Mouse (Mus musculus): ENCODE data around the gene Ccdc38. TPM values are rescaled to one million over a fixed set of nuclear protein-coding genes. Genes with fewer than 3 reads are reported as not detected.

The Ccdc38 gene
- polyA plus RNA-seq, 1 experiment from 2014 or later = 0.30 TPM

DNA sequence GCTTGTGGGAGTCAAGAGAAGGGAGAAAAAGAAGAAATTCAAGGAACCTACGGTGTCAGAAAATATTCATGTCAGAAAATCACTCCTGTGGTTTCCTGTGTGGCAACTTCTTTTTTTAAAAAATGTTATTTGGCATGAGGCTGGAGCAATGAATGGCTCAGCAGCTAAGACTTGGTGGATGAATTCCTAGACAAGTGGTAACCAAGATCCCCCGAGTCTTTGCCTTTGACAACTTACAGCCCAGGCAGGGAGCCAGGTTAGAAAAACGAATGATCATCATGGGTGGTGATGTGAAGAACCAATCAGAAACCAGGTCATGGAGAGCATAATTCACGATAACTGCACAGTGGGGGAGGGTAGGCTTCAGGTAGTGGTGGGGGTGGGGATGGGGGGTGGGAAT lies 19.4 kb upstream of the Ccdc38 start:
- Histone ChIP-seq H3K4me2 (replicated peaks) (no peak overlapping the region), H3K27ac (no peak overlapping the region), H3K4me1 (no peaks in the 10 kb centered on the region; the same call in 1 of the 2 replicates), H3K9me3 (replicated peaks) (no peaks in the 10 kb centered on the region), H3K4me3 (no peak overlapping the region), H3K27me3 (no peaks in the 10 kb centered on the region), H3K36me3 (no peaks in the 10 kb centered on the region), H3K9ac (no peak overlapping the region)
- ATAC-seq (ENCODE audit: low FRiP score) = no peak
- 63% methylated on average over 4 of the region's 4 CpGs for WGBS

DNA sequence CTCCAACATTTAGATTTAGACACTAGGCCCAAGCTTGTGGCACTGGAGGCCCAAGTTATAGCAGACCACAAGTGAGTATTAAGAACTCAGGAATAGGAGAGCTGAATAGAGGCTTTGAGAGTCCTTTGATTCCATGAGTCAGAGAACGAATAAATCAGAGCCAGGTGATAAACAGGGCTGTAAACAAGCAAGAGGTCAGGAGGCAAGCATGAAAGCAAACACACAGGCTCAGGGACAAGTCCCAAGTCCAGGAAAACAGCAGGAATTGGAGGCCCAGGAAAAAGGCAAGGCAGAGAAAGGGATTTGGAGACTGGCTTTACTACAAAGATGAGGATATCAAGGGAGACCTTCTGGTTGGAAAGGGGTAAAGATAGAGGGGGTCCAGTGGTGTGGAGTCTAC lies 15.1 kb upstream of the Ccdc38 start:
- no peak overlapping the region for H3K9ac ChIP-seq
- H3K4me1 ChIP-seq = no peaks in the 10 kb centered on the region
- 91% methylated on average over 1 of the region's 1 CpGs for WGBS
- H3K4me2 ChIP-seq (replicated peaks) = no peak overlapping the region
- ATAC-seq (ENCODE audit: low FRiP score) = no peak
- H3K27me3 ChIP-seq = no peaks in the 10 kb centered on the region
- H3K9me3 ChIP-seq (replicated peaks) = peaks cover 4% of the 10 kb centered on the region; the same call in 1 of the 2 replicates
- H3K36me3 ChIP-seq = no peaks in the 10 kb centered on the region
- H3K27ac ChIP-seq = no peak overlapping the region
- no peak overlapping the region for H3K4me3 ChIP-seq

DNA sequence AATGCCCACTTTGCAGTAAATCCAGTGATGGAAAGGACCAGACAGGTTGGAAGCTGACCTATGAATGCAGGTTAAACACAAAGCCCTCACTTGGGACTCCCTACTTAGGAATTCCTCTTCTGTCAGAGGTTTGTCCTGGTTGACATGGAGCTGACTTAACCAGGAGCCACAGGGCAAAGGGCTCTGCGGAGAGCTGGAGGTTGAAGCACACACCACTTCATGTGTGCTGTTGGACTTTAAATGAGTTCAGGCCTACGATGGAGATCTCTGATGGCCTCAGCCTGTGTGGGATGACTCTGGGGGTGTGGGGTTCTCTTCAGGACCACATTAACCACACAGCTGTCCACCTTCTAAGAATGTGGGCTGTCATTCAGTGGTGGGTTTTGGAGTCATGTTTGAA lies 2.1 kb upstream of the Ccdc38 start:
- Histone ChIP-seq H3K27ac (no peak overlapping the region), H3K4me3 (no peak overlapping the region), H3K9ac (no peak overlapping the region), H3K9me3 (replicated peaks) (no peaks in the 10 kb centered on the region), H3K27me3 (peaks cover 22% of the 10 kb centered on the region), H3K4me2 (replicated peaks) (no peak overlapping the region), H3K4me1 (peaks cover 16% of the 10 kb centered on the region), H3K36me3 (no peaks in the 10 kb centered on the region)
- 94% methylated on average over 2 of the region's 2 CpGs for WGBS
- ATAC-seq (ENCODE audit: low FRiP score) = no peak

- H3K4me3 ChIP-seq = no peak overlapping the region
- no peaks in the 10 kb centered on the region for H3K36me3 ChIP-seq
- H3K27me3 ChIP-seq = peaks cover 22% of the 10 kb centered on the region
- peaks cover 16% of the 10 kb centered on the region for H3K4me1 ChIP-seq
- no peak for ATAC-seq (ENCODE audit: low FRiP score)
- H3K9me3 ChIP-seq (replicated peaks) = no peaks in the 10 kb centered on the region
- H3K27ac ChIP-seq = no peak overlapping the region
- no peak overlapping the region for H3K9ac ChIP-seq
- H3K4me2 ChIP-seq (replicated peaks) = no peak overlapping the region
- 63% methylated on average over 6 of the region's 6 CpGs for WGBS
Measured at GRCm38 (mm10) chr10:93538818-93539217, 1.6 kb upstream of the Ccdc38 start.

GRCm38 (mm10) chr10:93539775-93540430 lies 529 bp upstream of the Ccdc38 start, which contains the start of gene Amdhd1:
Gene Amdhd1 (minus strand): TSS chr10:93540033.
- Histone ChIP-seq H3K4me3 (peak within 1 kb of the TSS; percentile 34), H3K4me2 (replicated peaks) (peak within 1 kb of the TSS; percentile 71), H3K36me3 (no peaks in the 10 kb centered on the region), H3K9me3 (replicated peaks) (no peaks in the 10 kb centered on the region), H3K27ac (no peak within 1 kb of the TSS), H3K9ac (peak within 1 kb of the TSS; percentile 51), H3K27me3 (peaks cover 16% of the 10 kb centered on the region), H3K4me1 (peaks cover 13% of the 10 kb centered on the region)
- peak; percentile 96 for ATAC-seq (ENCODE audit: low FRiP score)
- 3% methylated on average over 35 of the region's 35 CpGs for WGBS

GRCm38 (mm10) chr10:93541585-93541984 lies 1.2 kb downstream of the Ccdc38 start:
- ATAC-seq (ENCODE audit: low FRiP score) = no peak

GRCm38 (mm10) chr10:93542356-93542755 lies 1.9 kb downstream of the Ccdc38 start:
- WGBS = 36% methylated on average over 4 of the region's 4 CpGs
- Histone ChIP-seq H3K4me2 (replicated peaks) (no peak overlapping the region), H3K4me3 (no peak overlapping the region), H3K27ac (no peak overlapping the region), H3K9ac (no peak overlapping the region), H3K4me1 (peaks cover 13% of the 10 kb centered on the region), H3K36me3 (no peaks in the 10 kb centered on the region), H3K9me3 (replicated peaks) (no peaks in the 10 kb centered on the region), H3K27me3 (peaks cover 10% of the 10 kb centered on the region)
- no peak for ATAC-seq (ENCODE audit: low FRiP score)

More at GRCm38 (mm10) chr10:93541585-93541984, 1.2 kb downstream of the Ccdc38 start:
- Histone ChIP-seq H3K36me3 (no peaks in the 10 kb centered on the region), H3K4me1 (peaks cover 13% of the 10 kb centered on the region), H3K27ac (no peak overlapping the region), H3K4me2 (replicated peaks) (no peak overlapping the region), H3K4me3 (no peak overlapping the region), H3K27me3 (peaks cover 10% of the 10 kb centered on the region), H3K9me3 (replicated peaks) (no peaks in the 10 kb centered on the region), H3K9ac (no peak overlapping the region)
- 79% methylated on average over 1 of the region's 1 CpGs for WGBS

DNA sequence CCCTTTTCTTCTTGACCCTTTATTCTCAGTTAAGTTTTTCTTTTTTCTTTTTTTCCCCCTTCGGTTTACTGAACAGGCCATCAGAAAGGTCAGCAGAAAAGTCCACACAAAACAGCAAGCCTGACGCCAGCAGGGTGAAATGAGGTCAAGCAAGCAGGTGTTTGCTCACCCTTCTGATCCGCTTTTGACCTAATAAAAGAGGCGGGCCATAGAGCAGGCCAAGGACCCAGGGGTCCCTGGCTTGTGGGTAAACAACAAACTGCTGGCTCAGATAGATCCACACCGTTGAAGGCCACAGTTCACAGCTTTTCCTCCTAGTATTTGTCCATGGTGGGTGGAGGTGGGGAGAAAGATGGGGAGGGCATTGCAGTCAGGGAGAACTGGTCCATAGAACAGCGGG lies 2.7 kb downstream of the Ccdc38 start:
- Histone ChIP-seq H3K36me3 (no peaks in the 10 kb centered on the region), H3K27me3 (peaks cover 10% of the 10 kb centered on the region), H3K27ac (no peak overlapping the region), H3K4me2 (replicated peaks) (no peak overlapping the region), H3K4me3 (no peak overlapping the region), H3K9me3 (replicated peaks) (no peaks in the 10 kb centered on the region), H3K9ac (no peak overlapping the region), H3K4me1 (peaks cover 13% of the 10 kb centered on the region)
- 54% methylated on average over 6 of the region's 6 CpGs for WGBS
- ATAC-seq (ENCODE audit: low FRiP score) = no peak

DNA sequence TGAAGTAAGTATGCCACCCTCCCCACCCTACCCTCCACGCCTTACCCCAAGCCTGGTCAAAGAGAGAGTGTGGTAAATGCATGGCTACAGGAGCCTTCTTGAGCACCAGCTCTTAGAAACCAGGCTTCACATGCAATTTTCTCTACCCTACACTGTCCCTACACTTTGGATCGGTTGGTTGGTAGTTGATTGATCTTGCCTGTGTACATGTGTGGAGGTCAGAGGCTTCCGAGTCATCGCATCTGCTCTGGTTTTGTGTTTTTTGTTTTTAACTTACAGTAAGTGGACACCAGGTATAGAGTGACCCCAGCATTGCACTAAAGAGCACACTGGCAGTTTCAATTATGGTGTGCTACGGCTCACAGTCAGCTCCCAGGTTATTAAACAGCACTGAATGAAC lies 3.7 kb downstream of the Ccdc38 start:
- Histone ChIP-seq H3K4me1 (peaks cover 13% of the 10 kb centered on the region), H3K27me3 (peaks cover 4% of the 10 kb centered on the region; the same call in 1 of the 2 replicates), H3K36me3 (no peaks in the 10 kb centered on the region), H3K9me3 (replicated peaks) (no peaks in the 10 kb centered on the region), H3K4me2 (replicated peaks) (no peak overlapping the region), H3K27ac (no peak overlapping the region), H3K9ac (no peak overlapping the region), H3K4me3 (no peak overlapping the region)
- no peak for ATAC-seq (ENCODE audit: low FRiP score)
- 79% methylated on average over 5 of the region's 5 CpGs for WGBS

DNA sequence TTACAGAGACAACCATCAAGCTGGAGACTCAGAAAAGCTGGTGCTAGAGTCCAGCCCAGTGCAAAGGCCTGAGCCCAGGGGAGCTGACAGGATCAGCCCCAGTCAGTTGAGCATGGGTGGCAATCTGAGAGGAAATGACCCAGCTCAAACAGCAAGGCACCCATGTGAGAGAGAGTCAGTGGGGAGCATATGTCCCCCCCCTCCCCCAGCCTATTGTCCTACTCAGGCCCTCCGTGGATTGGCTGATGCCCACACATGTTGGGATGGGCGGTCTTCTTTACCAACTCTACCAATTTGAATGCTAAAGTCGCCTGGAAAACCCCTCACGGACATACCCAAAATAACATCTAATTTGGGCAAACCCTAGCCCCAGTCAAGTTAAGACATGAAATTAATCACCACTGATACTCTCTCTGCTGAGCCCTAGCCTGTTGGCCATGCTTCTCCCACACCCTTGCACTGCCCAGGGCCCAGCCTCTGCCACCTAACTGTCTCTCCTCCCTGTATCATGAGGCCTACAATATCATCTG lies 7.4 kb downstream of the Ccdc38 start:
- H3K27ac ChIP-seq = no peak overlapping the region
- ATAC-seq (ENCODE audit: low FRiP score) = no peak
- H3K4me3 ChIP-seq = no peak overlapping the region
- no peaks in the 10 kb centered on the region for H3K9me3 ChIP-seq (replicated peaks)
- H3K4me2 ChIP-seq (replicated peaks) = no peak overlapping the region
- no peaks in the 10 kb centered on the region for H3K4me1 ChIP-seq
- H3K36me3 ChIP-seq = no peaks in the 10 kb centered on the region
- WGBS = 87% methylated on average over 4 of the region's 4 CpGs
- no peak overlapping the region for H3K9ac ChIP-seq
- no peaks in the 10 kb centered on the region for H3K27me3 ChIP-seq

- H3K27ac ChIP-seq = no peak overlapping the region
- ATAC-seq (ENCODE audit: low FRiP score) = 0 out of 2 replicates have a peak, but pooled peaks have one; percentile 52
- H3K9me3 ChIP-seq (replicated peaks) = no peaks in the 10 kb centered on the region
- no peak overlapping the region for H3K9ac ChIP-seq
- no peaks in the 10 kb centered on the region for H3K36me3 ChIP-seq
- H3K4me2 ChIP-seq (replicated peaks) = no peak overlapping the region
- no peak overlapping the region for H3K4me3 ChIP-seq
- H3K27me3 ChIP-seq = no peaks in the 10 kb centered on the region
- WGBS = 19% methylated on average over 7 of the region's 7 CpGs
- no peaks in the 10 kb centered on the region for H3K4me1 ChIP-seq
Measured at GRCm38 (mm10) chr10:93548991-93549390, 8.6 kb downstream of the Ccdc38 start.

DNA sequence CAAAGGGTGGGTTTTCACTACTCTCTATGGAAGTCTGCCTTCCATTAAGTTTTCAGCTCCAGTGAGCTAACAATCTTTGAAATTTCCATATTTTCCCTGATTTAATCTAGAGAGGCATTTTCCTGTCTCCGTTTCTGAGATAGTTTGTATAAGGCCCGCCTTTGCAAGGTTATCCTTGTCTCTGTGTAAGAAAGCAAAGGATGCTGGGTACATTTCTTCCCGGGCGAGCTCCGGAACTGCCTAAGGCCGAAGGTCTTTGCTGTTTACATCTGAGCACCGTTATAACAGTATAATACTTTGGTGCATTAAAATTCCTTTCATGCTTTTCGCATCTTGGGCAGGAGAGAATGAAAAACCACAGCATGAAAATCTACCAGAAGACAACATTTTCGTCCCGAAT lies 9.4 kb downstream of the Ccdc38 start:
- Histone ChIP-seq H3K4me1 (no peaks in the 10 kb centered on the region), H3K4me3 (no peak overlapping the region), H3K27ac (no peak overlapping the region), H3K36me3 (no peaks in the 10 kb centered on the region), H3K4me2 (replicated peaks) (no peak overlapping the region), H3K27me3 (no peaks in the 10 kb centered on the region), H3K9ac (no peak overlapping the region), H3K9me3 (replicated peaks) (no peaks in the 10 kb centered on the region)
- WGBS = 84% methylated on average over 10 of the region's 10 CpGs
- no peak for ATAC-seq (ENCODE audit: low FRiP score)

DNA sequence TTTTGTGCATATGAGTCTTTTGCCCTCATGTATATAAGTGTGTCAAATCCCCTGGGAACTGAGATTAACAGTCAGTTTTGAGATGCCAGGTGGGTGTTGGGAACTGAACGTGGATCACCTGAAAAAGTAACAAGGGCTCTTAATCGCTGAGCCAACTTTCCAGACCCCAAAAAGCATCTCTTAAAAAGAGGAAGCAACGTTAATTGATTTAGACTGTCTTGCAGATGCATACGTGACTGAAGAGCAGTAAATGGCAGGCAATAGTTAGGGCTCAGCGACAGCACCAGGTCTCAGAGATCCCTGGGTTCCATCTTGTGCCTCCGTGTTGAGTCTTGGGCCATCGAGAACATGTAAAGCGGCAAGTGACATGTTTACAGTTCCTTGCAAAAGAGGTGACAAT lies 12.2 kb downstream of the Ccdc38 start:
- no peaks in the 10 kb centered on the region for H3K4me1 ChIP-seq
- H3K9ac ChIP-seq = no peak overlapping the region
- H3K4me3 ChIP-seq = no peak overlapping the region
- WGBS = 85% methylated on average over 8 of the region's 8 CpGs
- no peaks in the 10 kb centered on the region for H3K9me3 ChIP-seq (replicated peaks)
- no peak overlapping the region for H3K27ac ChIP-seq
- no peak for ATAC-seq (ENCODE audit: low FRiP score)
- no peaks in the 10 kb centered on the region for H3K36me3 ChIP-seq
- no peaks in the 10 kb centered on the region for H3K27me3 ChIP-seq
- no peak overlapping the region for H3K4me2 ChIP-seq (replicated peaks)
